Mouse (Mus musculus) heart, adult 9 months (tissue): ENCODE data around the gene Ndufb5.
A peak's percentile ranks its signal among the peaks of the same experiment; 100 is the strongest.
"Not testable (repeated sequence)": the region's sequence is repeated elsewhere in the genome, so short reads cannot be mapped to it uniquely, and the experiment has no call there.

Source experiments
- DNase-seq, 2 experiments: peaks; one replicate each; pipeline ENCODE4 v3.0.0; 2022; ENCODE audit warnings: low spot score in 2 of 2

Gene Ndufb5

GRCm38 (mm10) chr3:32725951-32726350 lies 10.8 kb upstream of the Ndufb5 start:
- no peak for DNase-seq

- DNase-seq, result no peak
Measured at GRCm38 (mm10) chr3:32727861-32728260, 8.9 kb upstream of the Ndufb5 start.

- DNase-seq, result no peak
Measured at GRCm38 (mm10) chr3:32737172-32737655, 424 bp downstream of the Ndufb5 start, which contains the start of gene Mrpl47. Mrpl47 (minus strand) TSS chr3:32737605.

- DNase-seq, result no peak
Measured at GRCm38 (mm10) chr3:32738549-32738948, 1.8 kb downstream of the Ndufb5 start.

- DNase-seq, result no peak
Measured at GRCm38 (mm10) chr3:32742276-32742780, 5.5 kb downstream of the Ndufb5 start.

GRCm38 (mm10) chr3:32745001-32745400 lies 8.2 kb downstream of the Ndufb5 start:
- no peak for DNase-seq

GRCm38 (mm10) chr3:32745426-32745825 lies 8.6 kb downstream of the Ndufb5 start:
- DNase-seq, result not testable (repeated sequence)

GRCm38 (mm10) chr3:32748384-32748783 lies 11.6 kb downstream of the Ndufb5 start:
- no peak for DNase-seq

- no peak for DNase-seq
Measured at GRCm38 (mm10) chr3:32749820-32750579, 13.2 kb downstream of the Ndufb5 start.

GRCm38 (mm10) chr3:32754384-32754915 lies 17.7 kb downstream of the Ndufb5 start:
- DNase-seq, result peak in 1 of 2 experiments; percentile 9

GRCm38 (mm10) chr3:32759212-32759611 lies 22.4 kb downstream of the Ndufb5 start:
- DNase-seq, result no peak

- DNase-seq, result no peak
Measured at GRCm38 (mm10) chr3:32762962-32763361, 26.2 kb downstream of the Ndufb5 start.

- no peak for DNase-seq
Measured at GRCm38 (mm10) chr3:32763902-32764301, 27.1 kb downstream of the Ndufb5 start.

- no peak for DNase-seq
Measured at GRCm38 (mm10) chr3:32770781-32771180, 34.0 kb downstream of the Ndufb5 start.
